Mouse (Mus musculus) adrenal gland, postnatal 4 days (tissue): ENCODE results near the gene Mrpl58. TPM values are rescaled to one million over a fixed set of nuclear protein-coding genes. Genes with fewer than 3 reads are reported as not detected.
"Not testable (repeated sequence)": the region's sequence is repeated elsewhere in the genome, so short reads cannot be mapped to it uniquely, and the experiment has no call there.

Experiments used
- DNase-seq, 2 experiments: peaks; one replicate each; pipeline ENCODE4 v3.0.0; 2021 to 2022; ENCODE audit warnings: low spot score in 2 of 2, mixed read lengths in 2 of 2
- microRNA-seq: library from miRNA; unstranded; fragments of <30 nt; microRNA quantifications from one replicate; pipeline ENCODE4 v1.2.0, GENCODE M21; 2021
- total RNA-seq, 2 experiments: library from RNA; stranded (reverse); gene quantifications; 2 replicates each; pipeline ENCODE4 v1.2.3; 2021

The Mrpl58 gene
- total RNA-seq, 2 experiments from 2014 or later, result 150 to 158 TPM

- DNase-seq, result not testable (repeated sequence)
Observed at GRCm38 (mm10) chr11:115454822-115455221, 51.3 kb downstream of the Mrpl58 start.

GRCm38 (mm10) chr11:115455619-115456018 is 52.1 kb downstream of the Mrpl58 start:
- no peak for DNase-seq

- no peak for DNase-seq
Observed at GRCm38 (mm10) chr11:115456182-115456581, 52.6 kb downstream of the Mrpl58 start.

- no peak for DNase-seq
Observed at GRCm38 (mm10) chr11:115457405-115457804, 53.9 kb downstream of the Mrpl58 start.

GRCm38 (mm10) chr11:115460976-115461375 is 57.4 kb downstream of the Mrpl58 start:
- no peak for DNase-seq

GRCm38 (mm10) chr11:115461846-115462242 is 58.3 kb downstream of the Mrpl58 start:
- no peak for DNase-seq

Small RNA genes within 50 kb of the gene (microRNA-seq; reads per million reads assigned to microRNA genes)
- not detected for gene Mir3968

Other genes with a start within 250 kb of the Mrpl58 start
- 10 to 100 TPM; 28.9 to 37.6 TPM for gene Slc9a3r1, start 240.4 kb upstream of the Mrpl58 start, total RNA-seq
- gene Tmem104, start 216.3 kb upstream of the Mrpl58 start, total RNA-seq, result 10 to 100 TPM; 11.9 to 12.0 TPM
- 10 to 100 TPM; 21.6 to 22.1 TPM for gene Nat9, start 215.9 kb upstream of the Mrpl58 start, total RNA-seq
- gene Grin2c, start 136.5 kb upstream of the Mrpl58 start, total RNA-seq, result 1 to 10 TPM; 1.8 to 2.0 TPM
- gene Fdxr, start 126.7 kb upstream of the Mrpl58 start, total RNA-seq, result 100 to 1,000 TPM; 608 to 629 TPM
- 10 to 100 TPM; 26.0 to 31.3 TPM for gene Fads6, start 106.1 kb upstream of the Mrpl58 start, total RNA-seq
- gene Otop2, start 96.6 kb upstream of the Mrpl58 start, total RNA-seq, result not detected
- under 1 TPM; 0.73 to 0.84 TPM for gene Ush1g, start 81.7 kb upstream of the Mrpl58 start, total RNA-seq
- gene Otop3, start 69.0 kb upstream of the Mrpl58 start, total RNA-seq, result under 1 TPM; 0.17 to 0.20 TPM
- gene Hid1, start 36.0 kb upstream of the Mrpl58 start, total RNA-seq, result 10 to 100 TPM; 29.0 to 34.2 TPM
- gene Cdr2l, start 21.8 kb upstream of the Mrpl58 start, total RNA-seq, result 10 to 100 TPM; 44.3 to 47.4 TPM
- 100 to 1,000 TPM; 503 to 527 TPM for gene Atp5h, start 16.2 kb downstream of the Mrpl58 start, total RNA-seq
- 10 to 100 TPM; 56.7 to 61.6 TPM for gene Kctd2, start 16.4 kb downstream of the Mrpl58 start, total RNA-seq
- not detected for gene Trim80, start 36.8 kb downstream of the Mrpl58 start, total RNA-seq
- 1 to 10 TPM in 1 of 2 experiments, under 1 TPM in 1; 0.51 to 3.6 TPM for gene Slc16a5, start 58.7 kb downstream of the Mrpl58 start, total RNA-seq
- 1 to 10 TPM; 7.6 to 8.5 TPM for gene Armc7, start 71.9 kb downstream of the Mrpl58 start, total RNA-seq
- 100 to 1,000 TPM in 1 of 2 experiments, 10 to 100 TPM in 1; 91.6 to 113 TPM for gene Nt5c, start 88.1 kb downstream of the Mrpl58 start, total RNA-seq
- 100 to 1,000 TPM; 149 to 164 TPM for gene Jpt1, start 110.6 kb downstream of the Mrpl58 start, total RNA-seq
- 100 to 1,000 TPM; 361 to 374 TPM for gene Sumo2, start 132.5 kb downstream of the Mrpl58 start, total RNA-seq
- 10 to 100 TPM; 68.9 to 73.6 TPM for gene Nup85, start 160.7 kb downstream of the Mrpl58 start, total RNA-seq
- 10 to 100 TPM; 72.9 to 77.3 TPM for gene Mrps7, start 200.2 kb downstream of the Mrpl58 start, total RNA-seq
- 10 to 100 TPM; 29.1 to 34.6 TPM for gene Gga3, start 200.3 kb downstream of the Mrpl58 start, total RNA-seq
- gene Mif4gd, start 209.2 kb downstream of the Mrpl58 start, total RNA-seq, result 100 to 1,000 TPM; 150 to 165 TPM
- gene Slc25a19, start 224.5 kb downstream of the Mrpl58 start, total RNA-seq, result 10 to 100 TPM; 58.4 to 69.9 TPM